Mouse (Mus musculus): Measurements from ENCODE around the gene 4930579F01Rik. TPM values are rescaled to one million over a fixed set of nuclear protein-coding genes. Genes with fewer than 3 reads are reported as not detected.
A peak's percentile ranks its signal among the peaks of the same experiment; 100 is the strongest.

4930579F01Rik gene
- polyA plus RNA-seq, 1 experiment from 2014 or later = 0.24 TPM

DNA sequence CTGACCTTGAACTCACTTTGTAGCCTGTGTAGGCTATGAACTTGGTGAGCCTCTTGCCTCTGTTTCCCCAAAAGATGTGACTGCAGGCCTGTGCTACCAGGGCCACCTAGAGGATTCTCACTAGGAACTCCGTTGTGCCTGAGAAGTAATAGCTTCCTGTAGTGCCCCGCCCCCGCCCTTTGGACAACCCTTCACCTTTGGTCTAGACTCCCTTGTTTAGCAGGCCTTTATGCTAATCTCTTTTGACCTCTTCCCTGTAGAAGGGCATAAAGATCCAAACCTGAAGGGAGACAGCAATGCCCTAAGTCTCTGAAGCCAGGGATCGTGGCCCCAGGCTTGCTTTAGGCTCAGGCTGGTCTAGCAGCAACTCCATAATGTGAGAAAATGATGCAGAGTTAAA is 28.9 kb upstream of the 4930579F01Rik start:
- H3K4me3 ChIP-seq (ENCODE audit: low read length) = no peak overlapping the region
- no peaks in the 10 kb centered on the region for H3K36me3 ChIP-seq (ENCODE audit: control insufficient read depth, insufficient read depth, low read length)
- H3K9ac ChIP-seq (ENCODE audit: low read depth, low read length) = no peak overlapping the region
- H3K27ac ChIP-seq (ENCODE audit: low read length) = no peak overlapping the region
- ATAC-seq = peak; percentile 60
- 64% methylated on average over 4 of the region's 4 CpGs for WGBS
- H3K4me1 ChIP-seq (ENCODE audit: control insufficient read depth, insufficient read depth, low read length) = no peaks in the 10 kb centered on the region
- no peaks in the 10 kb centered on the region for H3K9me3 ChIP-seq (ENCODE audit: control insufficient read depth, low read length)
- no peaks in the 10 kb centered on the region for H3K27me3 ChIP-seq (replicated peaks; ENCODE audit: control insufficient read depth, insufficient read depth, low read length)
- no peak overlapping the region for H3K4me2 ChIP-seq (ENCODE audit: low read depth, low read length)

DNA sequence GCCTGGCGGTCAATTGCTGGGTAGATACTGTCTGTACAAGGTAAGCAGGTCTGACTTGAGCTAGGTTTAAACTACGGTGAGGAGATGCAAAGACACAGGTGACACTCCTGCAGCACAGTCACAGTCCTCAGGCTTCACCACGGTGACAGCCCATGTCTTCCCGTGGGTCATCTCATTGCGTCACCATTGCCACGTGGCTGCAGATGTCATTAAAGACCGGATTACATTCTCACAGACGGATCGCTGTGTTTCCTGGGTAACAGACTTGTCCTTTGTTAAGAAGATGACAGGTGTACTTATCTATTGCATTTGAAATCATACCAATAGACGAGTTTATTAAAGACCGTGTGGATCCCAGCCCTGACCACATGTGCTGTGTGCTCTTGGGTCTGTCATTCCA is 27.5 kb upstream of the 4930579F01Rik start:
- Histone ChIP-seq H3K4me2 (ENCODE audit: low read depth, low read length) (no peak overlapping the region), H3K4me3 (ENCODE audit: low read length) (no peak overlapping the region), H3K9me3 (ENCODE audit: control insufficient read depth, low read length) (no peaks in the 10 kb centered on the region), H3K9ac (ENCODE audit: low read depth, low read length) (no peak overlapping the region), H3K27me3 (replicated peaks; ENCODE audit: control insufficient read depth, insufficient read depth, low read length) (no peaks in the 10 kb centered on the region), H3K36me3 (ENCODE audit: control insufficient read depth, insufficient read depth, low read length) (no peaks in the 10 kb centered on the region), H3K4me1 (ENCODE audit: control insufficient read depth, insufficient read depth, low read length) (no peaks in the 10 kb centered on the region), H3K27ac (ENCODE audit: low read length) (no peak overlapping the region)
- ATAC-seq = no peak
- WGBS = 83% methylated on average over 11 of the region's 11 CpGs

DNA sequence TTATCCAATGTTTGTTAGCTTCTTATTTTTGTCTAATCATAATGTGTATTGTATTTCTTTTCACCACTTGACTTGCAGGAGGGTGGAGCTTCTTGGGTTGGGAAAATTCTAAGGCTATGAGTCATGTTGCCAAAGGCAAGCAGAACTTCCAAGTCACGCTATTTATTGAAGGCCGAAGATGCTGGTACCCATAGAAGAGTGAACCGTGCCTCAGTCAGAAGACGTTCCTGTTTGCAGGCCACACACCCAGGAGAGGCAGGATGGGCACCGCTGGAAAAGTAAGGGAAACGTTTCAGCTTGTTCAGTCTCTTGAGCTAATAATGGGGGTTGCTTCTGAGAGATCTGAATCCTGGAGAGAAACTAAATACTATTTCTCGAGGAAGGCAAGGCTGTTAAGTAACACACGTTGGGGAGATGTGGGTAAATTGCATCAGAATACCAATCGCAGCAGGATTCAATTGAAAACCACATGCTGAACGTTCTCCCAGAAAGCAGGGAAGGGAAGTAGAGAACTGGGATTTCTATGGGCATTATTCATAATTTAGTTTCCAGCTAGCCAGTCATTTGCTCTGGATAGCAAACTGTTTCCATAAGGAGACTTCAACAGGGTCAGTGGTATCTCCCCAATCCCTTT is 24.1 kb upstream of the 4930579F01Rik start, which contains the start of gene Adh7:
Gene Adh7, plus strand, starts transcription at position 130 of the 634 bp plus-strand sequence.
- no peak for ATAC-seq
- Histone ChIP-seq H3K27me3 (replicated peaks; ENCODE audit: control insufficient read depth, insufficient read depth, low read length) (no peaks in the 10 kb centered on the region), H3K9ac (ENCODE audit: low read depth, low read length) (no peak within 1 kb of the TSS), H3K9me3 (ENCODE audit: control insufficient read depth, low read length) (no peaks in the 10 kb centered on the region), H3K36me3 (ENCODE audit: control insufficient read depth, insufficient read depth, low read length) (no peaks in the 10 kb centered on the region), H3K4me3 (ENCODE audit: low read length) (no peak within 1 kb of the TSS), H3K4me2 (ENCODE audit: low read depth, low read length) (no peak within 1 kb of the TSS), H3K4me1 (ENCODE audit: control insufficient read depth, insufficient read depth, low read length) (no peaks in the 10 kb centered on the region), H3K27ac (ENCODE audit: low read length) (no peak within 1 kb of the TSS)
- 75% methylated on average over 10 of the region's 10 CpGs for WGBS

DNA sequence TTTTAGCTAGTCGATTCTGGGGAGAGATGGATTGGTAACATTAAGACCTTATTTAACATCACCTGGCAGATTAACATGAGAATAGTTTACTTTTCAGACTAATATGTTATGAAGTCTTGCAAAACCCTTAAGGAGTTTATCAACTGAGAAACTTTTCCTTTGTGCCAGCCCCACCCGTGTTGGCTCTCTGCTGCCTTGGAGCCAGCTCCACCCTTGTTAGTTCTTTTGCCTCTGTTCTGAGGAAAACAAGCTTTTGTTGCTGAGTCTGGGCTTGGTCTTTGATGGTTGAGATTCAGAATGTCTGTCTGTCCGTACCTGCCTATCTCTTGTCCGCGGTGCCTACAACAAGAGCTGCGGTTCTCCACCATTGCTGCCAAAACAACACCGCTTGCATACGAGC is 22.5 kb upstream of the 4930579F01Rik start:
- 79% methylated on average over 8 of the region's 8 CpGs for WGBS
- Histone ChIP-seq H3K4me2 (ENCODE audit: low read depth, low read length) (no peak overlapping the region), H3K9ac (ENCODE audit: low read depth, low read length) (no peak overlapping the region), H3K27ac (ENCODE audit: low read length) (no peak overlapping the region), H3K4me3 (ENCODE audit: low read length) (no peak overlapping the region), H3K36me3 (ENCODE audit: control insufficient read depth, insufficient read depth, low read length) (no peaks in the 10 kb centered on the region), H3K9me3 (ENCODE audit: control insufficient read depth, low read length) (no peaks in the 10 kb centered on the region), H3K4me1 (ENCODE audit: control insufficient read depth, insufficient read depth, low read length) (no peaks in the 10 kb centered on the region), H3K27me3 (replicated peaks; ENCODE audit: control insufficient read depth, insufficient read depth, low read length) (no peaks in the 10 kb centered on the region)
- ATAC-seq = no peak

DNA sequence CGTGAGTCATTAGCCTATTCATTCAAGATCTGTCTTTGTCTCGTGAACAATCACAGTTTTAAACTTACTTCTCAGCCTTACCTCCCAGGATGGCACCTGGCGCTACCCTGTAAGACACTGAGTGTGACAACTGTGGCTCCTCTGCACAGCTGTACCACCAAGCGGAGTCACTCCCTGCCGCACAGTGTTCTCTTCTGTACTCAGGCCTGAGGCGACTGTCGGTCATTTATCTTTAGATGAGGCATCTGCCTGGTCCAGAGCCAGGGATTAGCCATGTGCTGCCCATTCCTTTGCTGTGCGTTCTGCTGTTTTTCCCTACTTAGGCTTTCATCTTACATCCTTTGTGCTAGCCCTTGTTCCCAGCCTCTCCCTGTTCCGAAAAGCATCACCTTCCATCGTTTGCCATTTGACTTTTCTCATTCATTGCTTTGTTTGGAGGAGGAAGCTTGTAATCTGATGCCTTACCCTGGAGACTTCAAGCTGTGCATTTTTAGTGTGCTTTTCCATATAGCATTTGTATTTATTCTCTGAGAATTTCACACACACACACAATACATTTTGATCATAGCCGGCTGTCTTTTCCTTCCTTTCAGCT is 21.9 kb upstream of the 4930579F01Rik start:
- Histone ChIP-seq H3K9me3 (ENCODE audit: control insufficient read depth, low read length) (no peaks in the 10 kb centered on the region), H3K36me3 (ENCODE audit: control insufficient read depth, insufficient read depth, low read length) (no peaks in the 10 kb centered on the region), H3K4me2 (ENCODE audit: low read depth, low read length) (no peak overlapping the region), H3K9ac (ENCODE audit: low read depth, low read length) (no peak overlapping the region), H3K4me1 (ENCODE audit: control insufficient read depth, insufficient read depth, low read length) (no peaks in the 10 kb centered on the region), H3K27ac (ENCODE audit: low read length) (no peak overlapping the region), H3K4me3 (ENCODE audit: low read length) (no peak overlapping the region), H3K27me3 (replicated peaks; ENCODE audit: control insufficient read depth, insufficient read depth, low read length) (no peaks in the 10 kb centered on the region)
- 52% methylated on average over 11 of the region's 11 CpGs for WGBS
- no peak for ATAC-seq

DNA sequence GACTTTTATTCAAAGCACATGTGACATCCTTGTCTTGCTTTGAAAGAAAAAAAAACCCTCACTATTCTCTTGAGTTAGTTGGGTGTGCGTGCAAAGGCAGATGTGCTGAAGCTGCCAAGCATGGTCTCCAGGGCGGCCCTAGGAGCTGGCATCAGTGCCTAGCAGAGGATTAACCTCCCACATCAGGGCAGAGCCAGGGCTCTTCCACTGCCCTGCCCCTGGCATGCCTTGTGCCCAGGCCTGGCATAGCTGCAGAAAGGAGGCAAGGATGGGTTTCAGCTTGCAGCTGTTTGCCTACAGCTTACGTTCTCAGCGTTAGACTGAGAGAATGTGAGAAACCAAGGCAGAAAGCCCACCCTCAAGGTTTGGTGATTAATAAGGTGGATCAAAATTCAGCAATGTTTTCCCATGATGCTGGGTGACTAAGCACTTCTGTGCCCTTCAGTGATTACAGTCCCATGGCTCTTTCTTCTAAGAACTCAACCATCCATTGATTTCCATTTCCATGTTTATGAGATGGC is 18.9 kb upstream of the 4930579F01Rik start:
- no peak for ATAC-seq
- WGBS = 95% methylated on average over 4 of the region's 4 CpGs
- Histone ChIP-seq H3K27me3 (replicated peaks; ENCODE audit: control insufficient read depth, insufficient read depth, low read length) (no peaks in the 10 kb centered on the region), H3K4me1 (ENCODE audit: control insufficient read depth, insufficient read depth, low read length) (no peaks in the 10 kb centered on the region), H3K9me3 (ENCODE audit: control insufficient read depth, low read length) (no peaks in the 10 kb centered on the region), H3K4me3 (ENCODE audit: low read length) (no peak overlapping the region), H3K9ac (ENCODE audit: low read depth, low read length) (no peak overlapping the region), H3K4me2 (ENCODE audit: low read depth, low read length) (no peak overlapping the region), H3K27ac (ENCODE audit: low read length) (no peak overlapping the region), H3K36me3 (ENCODE audit: control insufficient read depth, insufficient read depth, low read length) (no peaks in the 10 kb centered on the region)

DNA sequence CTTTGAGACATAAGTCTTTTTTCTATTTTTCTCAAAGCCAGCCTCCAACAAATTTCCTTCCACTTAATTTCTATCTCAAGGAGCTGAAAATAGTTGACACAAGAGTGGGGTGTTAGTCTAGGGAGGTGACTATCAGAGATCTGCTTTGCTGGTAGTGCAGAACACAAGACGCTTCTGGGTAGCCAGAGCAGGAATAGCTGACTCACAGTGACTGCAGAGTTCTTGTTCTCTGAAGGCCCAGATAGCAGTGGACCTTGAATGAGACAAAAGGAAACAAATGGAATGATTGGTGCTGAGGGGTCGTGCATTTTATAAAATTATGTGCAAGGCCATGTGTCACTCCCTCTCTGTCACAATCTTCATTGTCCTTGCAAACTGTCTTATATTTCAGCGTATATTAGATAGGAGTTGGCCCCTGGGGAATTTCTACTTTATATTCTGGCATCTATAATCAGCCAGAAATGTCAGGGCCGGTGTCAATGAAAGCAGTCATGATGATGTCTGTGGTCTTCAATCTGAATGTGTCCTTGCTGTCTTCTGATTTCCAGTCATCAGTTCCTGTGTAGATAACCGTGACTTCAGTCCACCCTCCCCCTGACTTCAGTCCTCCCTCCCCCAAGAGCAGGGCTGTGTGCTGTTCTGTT is 16.9 kb upstream of the 4930579F01Rik start:
- Histone ChIP-seq H3K4me1 (ENCODE audit: control insufficient read depth, insufficient read depth, low read length) (no peaks in the 10 kb centered on the region), H3K9me3 (ENCODE audit: control insufficient read depth, low read length) (no peaks in the 10 kb centered on the region), H3K27ac (ENCODE audit: low read length) (no peak overlapping the region), H3K4me2 (ENCODE audit: low read depth, low read length) (no peak overlapping the region), H3K4me3 (ENCODE audit: low read length) (no peak overlapping the region), H3K27me3 (replicated peaks; ENCODE audit: control insufficient read depth, insufficient read depth, low read length) (no peaks in the 10 kb centered on the region), H3K9ac (ENCODE audit: low read depth, low read length) (no peak overlapping the region), H3K36me3 (ENCODE audit: control insufficient read depth, insufficient read depth, low read length) (no peaks in the 10 kb centered on the region)
- WGBS = 80% methylated on average over 5 of the region's 5 CpGs
- no peak for ATAC-seq

DNA sequence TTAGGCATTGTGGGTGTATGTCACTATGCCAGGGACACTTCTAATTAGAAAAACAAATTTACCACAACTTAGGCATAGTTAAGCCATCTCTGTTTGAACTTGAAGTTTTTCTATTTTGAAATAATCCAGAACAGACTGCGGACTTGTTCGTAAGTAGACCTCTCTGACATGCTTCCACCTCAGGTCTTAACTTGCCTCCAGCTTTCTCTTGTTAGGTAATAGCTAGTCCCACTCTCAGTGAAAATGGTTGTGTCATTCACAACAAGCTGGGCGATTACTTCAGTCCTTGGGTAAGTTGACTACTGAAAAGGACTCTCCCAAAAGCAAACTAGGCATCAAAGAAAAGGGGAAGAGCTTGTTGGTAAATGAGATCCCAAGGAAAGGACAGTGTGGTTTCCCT is 15.2 kb upstream of the 4930579F01Rik start:
- H3K9ac ChIP-seq (ENCODE audit: low read depth, low read length) = no peak overlapping the region
- no peak for ATAC-seq
- no peak overlapping the region for H3K27ac ChIP-seq (ENCODE audit: low read length)
- no peaks in the 10 kb centered on the region for H3K4me1 ChIP-seq (ENCODE audit: control insufficient read depth, insufficient read depth, low read length)
- WGBS = 91% methylated on average over 3 of the region's 3 CpGs
- no peaks in the 10 kb centered on the region for H3K36me3 ChIP-seq (ENCODE audit: control insufficient read depth, insufficient read depth, low read length)
- no peak overlapping the region for H3K4me3 ChIP-seq (ENCODE audit: low read length)
- H3K9me3 ChIP-seq (ENCODE audit: control insufficient read depth, low read length) = no peaks in the 10 kb centered on the region
- no peaks in the 10 kb centered on the region for H3K27me3 ChIP-seq (replicated peaks; ENCODE audit: control insufficient read depth, insufficient read depth, low read length)
- no peak overlapping the region for H3K4me2 ChIP-seq (ENCODE audit: low read depth, low read length)

DNA sequence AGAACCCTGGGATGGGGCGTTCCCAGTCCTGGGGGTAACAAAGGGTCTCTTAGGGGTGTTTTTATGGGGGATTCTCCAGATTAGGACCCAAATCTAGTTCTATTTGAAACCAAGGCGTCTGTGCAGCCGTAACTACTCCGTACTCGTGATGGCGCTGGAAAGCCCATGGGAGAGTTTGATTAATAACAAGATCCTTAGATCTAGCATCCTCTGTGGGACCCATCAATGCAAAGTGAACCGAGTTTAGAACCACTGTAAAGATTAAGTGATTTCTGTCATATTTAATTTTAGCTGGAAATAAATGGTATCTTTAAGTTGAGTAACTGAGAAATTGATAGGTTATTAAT is 5.1 kb upstream of the 4930579F01Rik start:
- peak overlapping the region; percentile 53; the same call in 1 of the 2 replicates for H3K9ac ChIP-seq (ENCODE audit: low read depth, low read length)
- H3K4me2 ChIP-seq (ENCODE audit: low read depth, low read length) = no peak overlapping the region
- ATAC-seq = 0 out of 2 replicates have a peak, but pooled peaks have one; percentile 21
- 78% methylated on average over 7 of the region's 7 CpGs for WGBS
- no peaks in the 10 kb centered on the region for H3K36me3 ChIP-seq (ENCODE audit: control insufficient read depth, insufficient read depth, low read length)
- H3K27ac ChIP-seq (ENCODE audit: low read length) = no peak overlapping the region
- H3K9me3 ChIP-seq (ENCODE audit: control insufficient read depth, low read length) = no peaks in the 10 kb centered on the region
- H3K4me1 ChIP-seq (ENCODE audit: control insufficient read depth, insufficient read depth, low read length) = no peaks in the 10 kb centered on the region
- H3K27me3 ChIP-seq (replicated peaks; ENCODE audit: control insufficient read depth, insufficient read depth, low read length) = no peaks in the 10 kb centered on the region; the same call in 1 of the 2 replicates
- H3K4me3 ChIP-seq (ENCODE audit: low read length) = no peak overlapping the region
